Mouse (Mus musculus) forebrain, embryonic 14.5 days (tissue): ENCODE results near the gene Cmtm6. TPM values are rescaled to one million over a fixed set of nuclear protein-coding genes. Genes with fewer than 3 reads are reported as not detected.
A peak's percentile ranks its signal among the peaks of the same experiment; 100 is the strongest.

Experiments used
- ATAC-seq: fragments of 200-750 bp; cut with Nextera tagmentation; 2 replicates; pipeline ENCODE4 v1.8.0; 2017; ENCODE audit warnings: mild to moderate bottlenecking, moderate library complexity
- DNase-seq: peaks from one replicate; pipeline ENCODE4 v3.0.0-alpha.2; 2015; ENCODE audit warnings: low spot score
- H3K27ac ChIP-seq: fragments of 300-500 bp; sonication (generic); 2 replicates; pipeline ENCODE4 v1.5.1; 2014; ENCODE audit warnings: low read depth, mild to moderate bottlenecking, control low read depth, low read length, moderate library complexity
- H3K27me3 ChIP-seq: fragments of 300-500 bp; sonication (generic); replicated peaks from 2 replicates; pipeline ENCODE4 v1.6.1; 2014; ENCODE audit warnings: low read length, control low read depth, mixed read lengths; ENCODE audit not compliant: control insufficient read depth, insufficient read depth
- H3K36me3 ChIP-seq: fragments of 300-500 bp; sonication (generic); 2 replicates; pipeline ENCODE4 v1.6.1; 2014; ENCODE audit warnings: low read length, control low read depth; ENCODE audit not compliant: control insufficient read depth, insufficient read depth
- H3K4me1 ChIP-seq: fragments of 300-500 bp; sonication (generic); 2 replicates; pipeline ENCODE4 v1.6.1; 2014; ENCODE audit warnings: antibody characterized with exemption, low read length, control low read depth; ENCODE audit not compliant: control insufficient read depth, insufficient read depth
- H3K4me2 ChIP-seq: fragments of 300-500 bp; sonication (generic); 2 replicates; pipeline ENCODE4 v1.6.1; 2014; ENCODE audit warnings: mild to moderate bottlenecking, control low read depth, low read length
- H3K4me3 ChIP-seq: fragments of 300-500 bp; sonication (generic); 2 replicates; pipeline ENCODE4 v1.5.1; 2014; ENCODE audit warnings: low read depth, low read length, control low read depth
- H3K9ac ChIP-seq: fragments of 300-500 bp; sonication (generic); 2 replicates; pipeline ENCODE4 v1.6.1; 2014; ENCODE audit warnings: mild to moderate bottlenecking, low read length, control low read depth, moderate library complexity
- H3K9me3 ChIP-seq: fragments of 300-500 bp; sonication (generic); replicated peaks from 2 replicates; pipeline ENCODE4 v1.6.1; 2016; ENCODE audit warnings: low read length, control low read depth, mixed read lengths; ENCODE audit not compliant: control insufficient read depth
- WGBS: fragments of 180-500 bp; shearing (Covaris S2); extraction: QIAGEN DNeasy Blood & Tissue Kit; methylation state at CpG from one replicate; pipeline ENCODE4 v1.1.7; 2014; 5-methylcytosine and 5-hydroxymethylcytosine counted together
- polyA plus RNA-seq: library from polyadenylated mRNA; unstranded; fragments of >200 nt; fragmentation: Nextera tagmentation; extraction: Ambion mirVana; gene quantifications from 2 replicates; pipeline ENCODE4 v1.2.1, GENCODE M21; 2014

Gene Cmtm6
- polyA plus RNA-seq, 1 experiment from 2014 or later = 23.9 TPM

- peak overlapping the region; percentile 71 for H3K9ac ChIP-seq
- ATAC-seq (peak; percentile 62), DNase-seq (peak; percentile 43)
- H3K36me3 ChIP-seq = no peaks in the 10 kb centered on the region
- WGBS = under 1% methylated on average over 38 of the region's 38 CpGs
- no peaks in the 10 kb centered on the region for H3K9me3 ChIP-seq
- no peaks in the 10 kb centered on the region for H3K27me3 ChIP-seq
- peak overlapping the region; percentile 46 for H3K4me3 ChIP-seq
- H3K4me2 ChIP-seq = peak overlapping the region; percentile 98
- peaks cover 11% of the 10 kb centered on the region for H3K4me1 ChIP-seq
- no peak overlapping the region for H3K27ac ChIP-seq
Measured at GRCm38 (mm10) chr9:114780746-114781525, 50.0 kb downstream of the Cmtm6 start.

- Histone ChIP-seq H3K9me3 (no peaks in the 10 kb centered on the region), H3K4me1 (peaks cover 11% of the 10 kb centered on the region), H3K4me3 (peak within 1 kb of the TSS; percentile 46), H3K27me3 (no peaks in the 10 kb centered on the region), H3K9ac (peak within 1 kb of the TSS; percentile 71), H3K36me3 (no peaks in the 10 kb centered on the region), H3K4me2 (peak within 1 kb of the TSS; percentile 98), H3K27ac (no peak within 1 kb of the TSS)
- ATAC-seq (peak; percentile 76), DNase-seq (peak; percentile 50)
- WGBS = 2% methylated on average over 53 of the region's 54 CpGs
Measured at GRCm38 (mm10) chr9:114781526-114782212, 50.8 kb downstream of the Cmtm6 start, which contains the start of gene Cmtm7. Gene Cmtm7, minus strand, starts transcription at chr9:114781856.

- no peak for DNase-seq
- no peak overlapping the region for H3K4me2 ChIP-seq
- peaks cover 6% of the 10 kb centered on the region; the same call in 1 of the 2 replicates for H3K4me1 ChIP-seq
- ATAC-seq = no peak
- no peak overlapping the region for H3K4me3 ChIP-seq
- no peak overlapping the region for H3K27ac ChIP-seq
- no peaks in the 10 kb centered on the region for H3K9me3 ChIP-seq
- H3K9ac ChIP-seq = no peak overlapping the region
- 18% methylated on average over 16 of the region's 16 CpGs for WGBS
- no peaks in the 10 kb centered on the region for H3K27me3 ChIP-seq
- H3K36me3 ChIP-seq = no peaks in the 10 kb centered on the region
Measured at GRCm38 (mm10) chr9:114785432-114786125, 54.7 kb downstream of the Cmtm6 start.

GRCm38 (mm10) chr9:114787134-114787533, 56.2 kb downstream of the Cmtm6 start:
- ATAC-seq (no peak), DNase-seq (no peak)
- no peaks in the 10 kb centered on the region for H3K27me3 ChIP-seq
- WGBS = 94% methylated on average over 5 of the region's 5 CpGs
- H3K4me3 ChIP-seq = no peak overlapping the region
- no peaks in the 10 kb centered on the region for H3K4me1 ChIP-seq
- no peak overlapping the region for H3K27ac ChIP-seq
- no peaks in the 10 kb centered on the region for H3K9me3 ChIP-seq
- no peak overlapping the region for H3K9ac ChIP-seq
- no peak overlapping the region for H3K4me2 ChIP-seq
- H3K36me3 ChIP-seq = no peaks in the 10 kb centered on the region

- Histone ChIP-seq H3K4me3 (no peak overlapping the region), H3K4me1 (no peaks in the 10 kb centered on the region), H3K27ac (no peak overlapping the region), H3K27me3 (no peaks in the 10 kb centered on the region), H3K36me3 (no peaks in the 10 kb centered on the region), H3K9me3 (no peaks in the 10 kb centered on the region), H3K4me2 (no peak overlapping the region), H3K9ac (no peak overlapping the region)
- WGBS = 95% methylated on average over 7 of the region's 7 CpGs
- DNase-seq (no peak), ATAC-seq (no peak)
Measured at GRCm38 (mm10) chr9:114787716-114788115, 56.8 kb downstream of the Cmtm6 start.

- Histone ChIP-seq H3K4me1 (no peaks in the 10 kb centered on the region), H3K27me3 (no peaks in the 10 kb centered on the region), H3K36me3 (no peaks in the 10 kb centered on the region), H3K9ac (no peak overlapping the region), H3K9me3 (no peaks in the 10 kb centered on the region), H3K27ac (no peak overlapping the region), H3K4me2 (no peak overlapping the region), H3K4me3 (no peak overlapping the region)
- ATAC-seq (no peak), DNase-seq (no peak)
- WGBS = 93% methylated on average over 8 of the region's 8 CpGs
Measured at GRCm38 (mm10) chr9:114788697-114789096, 57.8 kb downstream of the Cmtm6 start.

- ATAC-seq (no peak), DNase-seq (no peak)
- 87% methylated on average over 7 of the region's 7 CpGs for WGBS
- Histone ChIP-seq H3K4me2 (no peak overlapping the region), H3K4me3 (no peak overlapping the region), H3K4me1 (no peaks in the 10 kb centered on the region), H3K27me3 (no peaks in the 10 kb centered on the region), H3K27ac (no peak overlapping the region), H3K9me3 (no peaks in the 10 kb centered on the region), H3K36me3 (no peaks in the 10 kb centered on the region), H3K9ac (no peak overlapping the region)
Measured at GRCm38 (mm10) chr9:114789557-114789956, 58.6 kb downstream of the Cmtm6 start.

- no peak for DNase-seq
- 90% methylated on average over 8 of the region's 8 CpGs for WGBS
Measured at GRCm38 (mm10) chr9:114789989-114790388, 59.1 kb downstream of the Cmtm6 start.

More at GRCm38 (mm10) chr9:114789989-114790388, 59.1 kb downstream of the Cmtm6 start:
- no peak overlapping the region for H3K9ac ChIP-seq
- no peak for ATAC-seq
- no peaks in the 10 kb centered on the region for H3K36me3 ChIP-seq
- H3K4me2 ChIP-seq = no peak overlapping the region
- H3K4me1 ChIP-seq = no peaks in the 10 kb centered on the region
- no peaks in the 10 kb centered on the region for H3K9me3 ChIP-seq
- no peak overlapping the region for H3K4me3 ChIP-seq
- H3K27ac ChIP-seq = no peak overlapping the region
- no peaks in the 10 kb centered on the region for H3K27me3 ChIP-seq
